Mouse (Mus musculus) limb, embryonic 12.5 days (tissue): Measurements from ENCODE around the gene Olfr406. TPM values are rescaled to one million over a fixed set of nuclear protein-coding genes. Genes with fewer than 3 reads are reported as not detected.

Experiments used
- ATAC-seq: fragments of 200-750 bp; cut with Nextera tagmentation; 2 replicates; pipeline ENCODE4 v1.8.0; 2017; ENCODE audit warnings: low read depth, moderate TSS enrichment; ENCODE audit not compliant: insufficient number of reproducible peaks, insufficient read depth, low FRiP score, low TSS enrichment
- H3K27ac ChIP-seq: fragments of 300-500 bp; sonication (generic); 2 replicates; pipeline ENCODE4 v1.5.1; 2016; ENCODE audit warnings: mild to moderate bottlenecking, moderate library complexity
- H3K27me3 ChIP-seq: fragments of 300-500 bp; sonication (generic); 2 replicates; pipeline ENCODE4 v1.6.1; 2016; ENCODE audit warnings: mild to moderate bottlenecking, moderate library complexity
- H3K36me3 ChIP-seq: fragments of 300-500 bp; sonication (generic); 2 replicates; pipeline ENCODE4 v1.6.1; 2016; ENCODE audit warnings: mild to moderate bottlenecking, moderate library complexity
- H3K4me1 ChIP-seq: fragments of 300-500 bp; sonication (generic); replicated peaks from 2 replicates; pipeline ENCODE4 v1.6.1; 2016
- H3K4me2 ChIP-seq: fragments of 300-500 bp; sonication (generic); 2 replicates; pipeline ENCODE4 v1.6.1; 2016; ENCODE audit warnings: mild to moderate bottlenecking, moderate library complexity
- H3K4me3 ChIP-seq: fragments of 300-500 bp; sonication (generic); replicated peaks from 2 replicates; pipeline ENCODE4 v1.5.1; 2016; ENCODE audit warnings: mild to moderate bottlenecking
- H3K9ac ChIP-seq: fragments of 300-500 bp; sonication (generic); replicated peaks from 2 replicates; pipeline ENCODE4 v1.6.1; 2016; ENCODE audit warnings: mild to moderate bottlenecking, moderate library complexity
- H3K9me3 ChIP-seq: fragments of 300-500 bp; sonication (generic); 2 replicates; pipeline ENCODE4 v1.6.1; 2016; ENCODE audit warnings: mild to moderate bottlenecking, moderate library complexity
- WGBS: fragments of 180-500 bp; shearing (Covaris S2); methylation state at CpG from one replicate; pipeline ENCODE4 v1.1.7; 2016; 5-methylcytosine and 5-hydroxymethylcytosine counted together
- polyA plus RNA-seq: library from polyadenylated mRNA; unstranded; fragments of >200 nt; fragmentation: Nextera tagmentation; extraction: Ambion mirVana; gene quantifications from 2 replicates; pipeline ENCODE4 v1.2.1, GENCODE M21; 2016

The Olfr406 gene
- polyA plus RNA-seq: not detected in 2 replicates

DNA sequence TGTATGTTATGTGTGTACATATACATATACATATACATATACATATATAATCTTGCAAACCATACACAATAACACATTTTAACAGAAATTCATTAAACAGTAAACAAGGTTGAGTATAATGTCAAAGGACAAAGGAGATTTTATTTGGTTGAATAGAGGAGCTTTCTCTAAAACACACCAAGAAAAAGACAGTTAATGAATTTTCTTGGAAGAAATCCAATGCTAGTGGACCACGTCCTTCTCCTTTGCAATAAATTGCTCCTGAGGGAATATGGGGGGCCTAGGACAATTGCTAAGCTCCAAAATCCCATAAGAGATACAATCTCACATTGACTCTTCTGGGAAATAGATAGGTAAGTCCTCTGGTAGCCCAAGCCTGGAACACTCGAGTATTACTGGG is at the start of gene Olfr406:
Olfr406 (plus strand) TSS at position 301 of the 400 bp plus-strand sequence.
- no peak within 1 kb of the TSS for H3K4me2 ChIP-seq
- no peaks in the 10 kb centered on the region for H3K27me3 ChIP-seq
- peaks cover 20% of the 10 kb centered on the region; the same call in 1 of the 2 replicates for H3K9me3 ChIP-seq
- ATAC-seq: no peak
- H3K9ac ChIP-seq: no peak within 1 kb of the TSS
- no peak within 1 kb of the TSS for H3K27ac ChIP-seq
- WGBS: 60% methylated on average over 2 of the region's 2 CpGs
- no peaks in the 10 kb centered on the region for H3K4me1 ChIP-seq
- H3K4me3 ChIP-seq: no peak within 1 kb of the TSS
- no peaks in the 10 kb centered on the region for H3K36me3 ChIP-seq

DNA sequence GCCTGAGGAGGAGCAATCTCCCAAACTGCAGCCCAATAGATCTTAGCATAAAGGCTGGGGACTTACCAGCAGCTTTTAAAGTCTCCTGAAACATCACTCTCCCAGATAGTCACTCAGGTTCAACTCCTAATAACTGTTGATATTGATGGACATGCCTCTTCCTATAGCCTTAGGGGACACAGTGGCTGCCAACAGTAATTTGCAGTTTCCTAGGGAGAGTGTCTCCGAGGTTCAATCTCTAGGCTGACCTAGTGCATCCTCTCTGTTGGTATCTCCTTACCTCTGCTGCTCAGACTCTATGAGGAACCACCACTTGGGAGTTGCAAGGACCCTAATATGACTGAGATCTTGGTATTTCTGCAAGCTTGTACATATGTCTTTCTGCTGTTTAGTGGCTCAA is 48.3 kb upstream of the Olfr406 start, which contains the start of gene Olfr43:
Olfr43 (minus strand) TSS at position 101 of the 400 bp plus-strand sequence.
- H3K4me3 ChIP-seq: no peak within 1 kb of the TSS
- H3K4me1 ChIP-seq: no peaks in the 10 kb centered on the region
- H3K27me3 ChIP-seq: no peaks in the 10 kb centered on the region
- no peak for ATAC-seq
- H3K27ac ChIP-seq: no peak within 1 kb of the TSS
- H3K36me3 ChIP-seq: no peaks in the 10 kb centered on the region
- peaks cover 12% of the 10 kb centered on the region; the same call in 1 of the 2 replicates for H3K9me3 ChIP-seq
- 59% methylated on average over 1 of the region's 1 CpGs for WGBS
- no peak within 1 kb of the TSS for H3K9ac ChIP-seq
- H3K4me2 ChIP-seq: no peak within 1 kb of the TSS

DNA sequence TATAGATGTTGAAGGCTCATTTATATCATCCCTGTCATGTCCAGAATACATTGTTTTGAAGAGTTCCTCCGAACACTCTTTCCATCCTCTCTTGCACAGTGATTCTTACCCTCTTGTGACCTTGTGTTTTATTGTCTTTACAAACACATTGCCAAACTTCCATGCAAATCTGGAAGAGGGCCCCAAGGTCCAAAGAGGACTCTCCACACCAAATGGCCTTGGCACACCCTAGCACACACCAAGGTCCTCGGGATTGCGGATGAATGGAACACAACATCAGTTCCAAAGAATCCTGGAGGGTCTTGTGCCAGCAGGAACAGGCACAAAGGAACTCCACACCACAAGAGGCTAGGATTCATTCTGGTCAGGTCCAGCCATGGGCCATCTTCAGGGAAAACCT is 18.4 kb upstream of the Olfr406 start:
- peaks cover 21% of the 10 kb centered on the region; the same call in 1 of the 2 replicates for H3K9me3 ChIP-seq
- H3K27ac ChIP-seq: no peak overlapping the region
- no peak overlapping the region for H3K9ac ChIP-seq
- H3K27me3 ChIP-seq: no peaks in the 10 kb centered on the region
- no peaks in the 10 kb centered on the region for H3K36me3 ChIP-seq
- H3K4me1 ChIP-seq: no peaks in the 10 kb centered on the region
- H3K4me3 ChIP-seq: no peak overlapping the region
- H3K4me2 ChIP-seq: no peak overlapping the region
- ATAC-seq: no peak
- WGBS: 83% methylated on average over 3 of the region's 3 CpGs

DNA sequence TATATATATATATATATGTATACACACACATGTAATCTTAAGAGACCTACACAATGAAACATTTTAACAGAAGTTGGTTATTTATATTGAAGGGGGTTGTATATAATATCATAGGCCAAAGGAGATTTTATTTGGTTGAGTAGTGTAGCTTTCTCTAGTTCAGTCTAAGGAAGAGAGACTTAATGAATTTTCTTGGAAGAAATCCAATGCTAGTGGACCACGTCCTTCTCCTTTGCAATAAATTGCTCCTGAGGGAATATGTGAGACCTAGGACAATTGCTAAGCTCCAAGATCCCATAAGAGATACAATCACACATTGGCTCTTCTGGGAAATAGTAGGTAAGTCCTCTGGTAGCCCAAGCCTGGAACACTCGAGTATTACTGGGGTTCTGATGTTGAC is 23.8 kb downstream of the Olfr406 start, which contains the start of gene Olfr59:
Olfr59 (plus strand) TSS at position 301 of the 400 bp plus-strand sequence.
- WGBS: 60% methylated on average over 2 of the region's 2 CpGs
- H3K27ac ChIP-seq: no peak within 1 kb of the TSS
- H3K9me3 ChIP-seq: peaks cover 13% of the 10 kb centered on the region; the same call in 1 of the 2 replicates
- no peaks in the 10 kb centered on the region for H3K27me3 ChIP-seq
- H3K4me2 ChIP-seq: no peak within 1 kb of the TSS
- no peak within 1 kb of the TSS for H3K9ac ChIP-seq
- no peak within 1 kb of the TSS for H3K4me3 ChIP-seq
- H3K4me1 ChIP-seq: no peaks in the 10 kb centered on the region
- H3K36me3 ChIP-seq: no peaks in the 10 kb centered on the region
- no peak for ATAC-seq

DNA sequence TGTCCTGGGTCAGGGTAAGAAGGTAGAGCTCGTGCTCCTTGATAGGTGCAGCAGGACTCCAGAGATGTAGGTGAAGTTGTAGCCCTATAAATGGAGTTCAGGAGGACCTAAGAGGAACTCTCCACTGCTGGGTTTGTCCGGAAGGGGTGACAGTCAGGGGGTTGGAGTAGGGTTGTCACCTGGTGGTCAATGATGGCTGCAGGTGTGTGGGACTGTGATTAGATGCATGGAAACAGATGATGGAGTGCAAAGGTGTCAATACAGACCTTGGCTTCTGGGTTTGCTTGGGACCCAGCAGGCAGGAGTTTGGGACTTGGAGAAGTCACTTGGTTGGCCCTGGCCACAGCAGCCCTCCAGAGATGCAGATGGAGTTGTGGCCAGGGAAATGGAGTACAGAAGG is 27.6 kb downstream of the Olfr406 start:
- no peak for ATAC-seq
- Histone ChIP-seq H3K9ac (no peak overlapping the region), H3K27ac (no peak overlapping the region), H3K4me1 (no peaks in the 10 kb centered on the region), H3K4me3 (no peak overlapping the region), H3K36me3 (no peaks in the 10 kb centered on the region), H3K27me3 (no peaks in the 10 kb centered on the region), H3K4me2 (no peak overlapping the region), H3K9me3 (0 out of 2 replicates have a peak, but pooled peaks cover 6% of the 10 kb centered on the region)
- 81% methylated on average over 2 of the region's 2 CpGs for WGBS

Other genes starting within 250 kb of the Olfr406 start
- not detected in 2 replicates for gene Olfr139, start 203.3 kb upstream of the Olfr406 start, polyA plus RNA-seq
- not detected in 2 replicates for gene Olfr399, start 203.2 kb upstream of the Olfr406 start, polyA plus RNA-seq
- not detected in 2 replicates for gene Zfp616, start 189.9 kb upstream of the Olfr406 start, polyA plus RNA-seq
- not detected in 2 replicates for gene Olfr401, start 146.1 kb upstream of the Olfr406 start, polyA plus RNA-seq
- gene Olfr402, start 106.3 kb upstream of the Olfr406 start, polyA plus RNA-seq: not detected in 2 replicates
- gene Olfr403, start 73.6 kb upstream of the Olfr406 start, polyA plus RNA-seq: not detected in 2 replicates
- gene Olfr43, start 48.4 kb upstream of the Olfr406 start, polyA plus RNA-seq: not detected in 2 replicates
- gene Olfr59, start 23.9 kb downstream of the Olfr406 start, polyA plus RNA-seq: not detected in 2 replicates
- gene Olfr410, start 78.2 kb downstream of the Olfr406 start, polyA plus RNA-seq: not detected in 2 replicates
- not detected in 2 replicates for gene Olfr411, start 92.8 kb downstream of the Olfr406 start, polyA plus RNA-seq
- not detected in 2 replicates for gene Olfr412, start 102.3 kb downstream of the Olfr406 start, polyA plus RNA-seq